Mouse (Mus musculus): ENCODE data around the gene Sprr2h. TPM values are rescaled to one million over a fixed set of nuclear protein-coding genes. Genes with fewer than 3 reads are reported as not detected.

Gene Sprr2h
- polyA plus RNA-seq (2012): not detected in 2 replicates

- H3K9me3 ChIP-seq (ENCODE audit: control insufficient read depth, low read length): no peaks in the 10 kb centered on the region
- H3K27me3 ChIP-seq (ENCODE audit: control insufficient read depth): no peaks in the 10 kb centered on the region
- no peak within 1 kb of the TSS for H3K4me3 ChIP-seq (replicated peaks)
- H3K4me1 ChIP-seq (ENCODE audit: control insufficient read depth): no peaks in the 10 kb centered on the region
- no peak for TF ChIP-seq TAL1 (IDR thresholded peaks at IDR 0.05; ENCODE audit: low read length)
- TF ChIP-seq GATA1 (IDR thresholded peaks at IDR 0.05; ENCODE audit: low read length): no peak
- H3K36me3 ChIP-seq (ENCODE audit: control insufficient read depth): no peaks in the 10 kb centered on the region
Observed at GRCm38 (mm10) chr3:92385385-92385784, at the start of gene Sprr2h. Sprr2h (plus strand) TSS chr3:92385685.

DNA sequence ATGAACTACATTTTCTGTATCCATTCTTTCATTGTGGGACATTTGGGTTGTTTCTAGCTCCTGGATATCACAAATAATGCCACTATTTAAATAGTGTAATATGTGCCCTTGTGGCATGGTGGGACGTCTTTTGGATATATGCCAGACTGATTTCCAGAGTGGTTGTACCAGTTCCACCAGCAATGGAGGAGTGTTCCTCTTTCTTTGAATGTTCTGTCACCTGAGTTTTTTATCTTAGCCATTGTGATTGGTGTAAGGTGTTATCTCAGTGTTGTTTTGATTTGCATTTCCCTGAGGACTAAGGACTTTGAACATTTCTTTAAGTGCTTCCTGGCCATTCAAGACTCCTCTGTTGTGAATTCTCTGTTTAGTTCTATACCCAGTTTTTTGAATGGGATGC lies 49.2 kb upstream of the Sprr2h start:
- Histone ChIP-seq H3K4me1 (ENCODE audit: control insufficient read depth) (no peaks in the 10 kb centered on the region), H3K27me3 (ENCODE audit: control insufficient read depth) (no peaks in the 10 kb centered on the region), H3K9me3 (ENCODE audit: control insufficient read depth, low read length) (no peaks in the 10 kb centered on the region), H3K36me3 (ENCODE audit: control insufficient read depth) (no peaks in the 10 kb centered on the region), H3K4me3 (replicated peaks) (no peak overlapping the region)
- TF ChIP-seq TAL1 (IDR thresholded peaks at IDR 0.05; ENCODE audit: low read length): no peak
- no peak for TF ChIP-seq GATA1 (IDR thresholded peaks at IDR 0.05; ENCODE audit: low read length)

- Histone ChIP-seq H3K4me3 (replicated peaks) (no peak within 1 kb of the TSS), H3K36me3 (ENCODE audit: control insufficient read depth) (no peaks in the 10 kb centered on the region)
- TF ChIP-seq GATA1 (IDR thresholded peaks at IDR 0.05; ENCODE audit: low read length) (no peak), TAL1 (IDR thresholded peaks at IDR 0.05; ENCODE audit: low read length) (no peak)
Observed at GRCm38 (mm10) chr3:92338840-92339239, 46.6 kb upstream of the Sprr2h start, which contains the start of gene Sprr2d. Sprr2d (plus strand) TSS chr3:92339140.

GRCm38 (mm10) chr3:92351843-92352242 lies 33.6 kb upstream of the Sprr2h start, which contains the start of gene Sprr2e:
Sprr2e (plus strand) TSS chr3:92352143.
- H3K9me3 ChIP-seq (ENCODE audit: control insufficient read depth, low read length): no peaks in the 10 kb centered on the region
- H3K4me1 ChIP-seq (ENCODE audit: control insufficient read depth): no peaks in the 10 kb centered on the region
- H3K36me3 ChIP-seq (ENCODE audit: control insufficient read depth): no peaks in the 10 kb centered on the region
- no peak within 1 kb of the TSS for H3K4me3 ChIP-seq (replicated peaks)
- TF ChIP-seq TAL1 (IDR thresholded peaks at IDR 0.05; ENCODE audit: low read length) (no peak), GATA1 (IDR thresholded peaks at IDR 0.05; ENCODE audit: low read length) (no peak)
- no peaks in the 10 kb centered on the region for H3K27me3 ChIP-seq (ENCODE audit: control insufficient read depth)

More at GRCm38 (mm10) chr3:92338840-92339239, 46.6 kb upstream of the Sprr2h start, which contains the start of gene Sprr2d:
- H3K4me1 ChIP-seq (ENCODE audit: control insufficient read depth): no peaks in the 10 kb centered on the region
- no peaks in the 10 kb centered on the region for H3K9me3 ChIP-seq (ENCODE audit: control insufficient read depth, low read length)
- H3K27me3 ChIP-seq (ENCODE audit: control insufficient read depth): no peaks in the 10 kb centered on the region

- TF ChIP-seq GATA1 (IDR thresholded peaks at IDR 0.05; ENCODE audit: low read length): no peak
- no peak for TF ChIP-seq TAL1 (IDR thresholded peaks at IDR 0.05; ENCODE audit: low read length)
Observed at GRCm38 (mm10) chr3:92361619-92362018, 23.9 kb upstream of the Sprr2h start.

GRCm38 (mm10) chr3:92364887-92365286 lies 20.6 kb upstream of the Sprr2h start, which contains the start of gene Sprr2f:
Sprr2f (plus strand) TSS chr3:92365187.
- Histone ChIP-seq H3K4me1 (ENCODE audit: control insufficient read depth) (no peaks in the 10 kb centered on the region), H3K36me3 (ENCODE audit: control insufficient read depth) (no peaks in the 10 kb centered on the region), H3K4me3 (replicated peaks) (no peak within 1 kb of the TSS), H3K27me3 (ENCODE audit: control insufficient read depth) (no peaks in the 10 kb centered on the region), H3K9me3 (ENCODE audit: control insufficient read depth, low read length) (no peaks in the 10 kb centered on the region)
- no peak for TF ChIP-seq TAL1 (IDR thresholded peaks at IDR 0.05; ENCODE audit: low read length)

More at GRCm38 (mm10) chr3:92361619-92362018, 23.9 kb upstream of the Sprr2h start:
- no peaks in the 10 kb centered on the region for H3K9me3 ChIP-seq (ENCODE audit: control insufficient read depth, low read length)
- no peaks in the 10 kb centered on the region for H3K36me3 ChIP-seq (ENCODE audit: control insufficient read depth)
- H3K27me3 ChIP-seq (ENCODE audit: control insufficient read depth): no peaks in the 10 kb centered on the region
- no peak overlapping the region for H3K4me3 ChIP-seq (replicated peaks)
- H3K4me1 ChIP-seq (ENCODE audit: control insufficient read depth): no peaks in the 10 kb centered on the region

DNA sequence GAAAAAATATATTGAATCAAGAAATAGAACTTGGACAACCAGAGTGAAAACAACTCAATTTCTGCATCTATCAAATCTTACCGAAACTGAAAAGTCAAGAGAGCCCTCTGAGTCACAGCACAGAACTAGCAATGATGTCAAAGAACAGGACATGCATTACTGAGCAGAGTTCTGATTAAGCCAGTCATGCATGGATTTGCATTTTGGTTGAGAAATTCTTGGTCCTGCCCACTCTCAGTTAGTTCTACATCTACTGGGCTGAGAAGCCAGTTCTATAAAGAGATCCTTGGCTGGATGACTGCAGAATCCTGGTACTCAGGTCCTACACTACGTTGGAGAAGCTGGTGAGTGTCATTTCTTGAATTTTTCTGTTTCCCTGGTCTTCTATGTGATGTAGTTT lies 11.9 kb upstream of the Sprr2h start:
- TF ChIP-seq TAL1 (IDR thresholded peaks at IDR 0.05; ENCODE audit: low read length): no peak
- TF ChIP-seq GATA1 (IDR thresholded peaks at IDR 0.05; ENCODE audit: low read length): no peak
- H3K27me3 ChIP-seq (ENCODE audit: control insufficient read depth): no peaks in the 10 kb centered on the region
- no peak overlapping the region for H3K4me3 ChIP-seq (replicated peaks)
- H3K4me1 ChIP-seq (ENCODE audit: control insufficient read depth): no peaks in the 10 kb centered on the region
- H3K36me3 ChIP-seq (ENCODE audit: control insufficient read depth): no peaks in the 10 kb centered on the region
- no peaks in the 10 kb centered on the region for H3K9me3 ChIP-seq (ENCODE audit: control insufficient read depth, low read length)

GRCm38 (mm10) chr3:92394301-92394700 lies 8.8 kb downstream of the Sprr2h start:
- H3K4me3 ChIP-seq (replicated peaks): no peak overlapping the region
- no peaks in the 10 kb centered on the region for H3K36me3 ChIP-seq (ENCODE audit: control insufficient read depth)
- H3K4me1 ChIP-seq (ENCODE audit: control insufficient read depth): no peaks in the 10 kb centered on the region
- TF ChIP-seq TAL1 (IDR thresholded peaks at IDR 0.05; ENCODE audit: low read length) (no peak), GATA1 (IDR thresholded peaks at IDR 0.05; ENCODE audit: low read length) (no peak)
- H3K27me3 ChIP-seq (ENCODE audit: control insufficient read depth): no peaks in the 10 kb centered on the region
- no peaks in the 10 kb centered on the region for H3K9me3 ChIP-seq (ENCODE audit: control insufficient read depth, low read length)

DNA sequence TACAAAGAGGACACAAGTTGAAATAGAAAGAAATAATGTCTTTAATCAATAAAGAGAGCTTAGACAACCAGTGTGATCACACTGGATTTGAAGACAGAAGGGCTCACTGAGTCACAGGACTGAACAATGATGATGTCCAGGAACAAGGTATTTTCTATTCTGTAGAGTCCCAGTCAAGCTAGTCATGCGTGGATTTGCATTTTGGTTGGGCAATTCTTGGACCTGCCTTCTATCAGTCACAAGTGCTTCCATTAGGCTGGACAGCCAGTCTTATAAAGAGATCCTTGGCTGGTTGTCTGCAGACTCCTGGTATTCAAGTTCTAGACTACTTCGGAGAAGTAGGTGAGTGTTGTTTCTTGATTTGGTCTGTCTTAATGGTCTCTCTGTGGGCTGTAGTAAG lies 22.2 kb downstream of the Sprr2h start, which contains the start of gene Sprr2i:
TSS of gene Sprr2i (plus strand) at position 301 of the 400 bp plus-strand sequence.
- no peaks in the 10 kb centered on the region for H3K27me3 ChIP-seq (ENCODE audit: control insufficient read depth)
- TF ChIP-seq GATA1 (IDR thresholded peaks at IDR 0.05; ENCODE audit: low read length): no peak
- TF ChIP-seq TAL1 (IDR thresholded peaks at IDR 0.05; ENCODE audit: low read length): no peak
- no peaks in the 10 kb centered on the region for H3K9me3 ChIP-seq (ENCODE audit: control insufficient read depth, low read length)
- no peaks in the 10 kb centered on the region for H3K36me3 ChIP-seq (ENCODE audit: control insufficient read depth)
- H3K4me3 ChIP-seq (replicated peaks): no peak within 1 kb of the TSS
- no peaks in the 10 kb centered on the region for H3K4me1 ChIP-seq (ENCODE audit: control insufficient read depth)

- Histone ChIP-seq H3K4me3 (replicated peaks) (no peak within 1 kb of the TSS), H3K36me3 (ENCODE audit: control insufficient read depth) (no peaks in the 10 kb centered on the region), H3K27me3 (ENCODE audit: control insufficient read depth) (no peaks in the 10 kb centered on the region), H3K4me1 (ENCODE audit: control insufficient read depth) (no peaks in the 10 kb centered on the region), H3K9me3 (ENCODE audit: control insufficient read depth, low read length) (no peaks in the 10 kb centered on the region)
- TF ChIP-seq TAL1 (IDR thresholded peaks at IDR 0.05; ENCODE audit: low read length) (no peak), GATA1 (IDR thresholded peaks at IDR 0.05; ENCODE audit: low read length) (no peak)
Observed at GRCm38 (mm10) chr3:92417782-92418181, 32.3 kb downstream of the Sprr2h start, which contains the start of gene Sprr2j-ps. Sprr2j-ps (plus strand) TSS chr3:92418082.

All from erythroblast, embryonic 14.5 days (primary cell).